Mouse (Mus musculus) c-Kit-positive CD71-positive TER-119-negative erythroid progenitor cells, embryonic 14.5 days (primary cell): ENCODE data around the gene Tcp11l2.

Experiments
- DNase-seq: peaks from one replicate; pipeline ENCODE4 v3.0.0-alpha.2; 2013; ENCODE audit warnings: low read depth

Tcp11l2 gene

DNA sequence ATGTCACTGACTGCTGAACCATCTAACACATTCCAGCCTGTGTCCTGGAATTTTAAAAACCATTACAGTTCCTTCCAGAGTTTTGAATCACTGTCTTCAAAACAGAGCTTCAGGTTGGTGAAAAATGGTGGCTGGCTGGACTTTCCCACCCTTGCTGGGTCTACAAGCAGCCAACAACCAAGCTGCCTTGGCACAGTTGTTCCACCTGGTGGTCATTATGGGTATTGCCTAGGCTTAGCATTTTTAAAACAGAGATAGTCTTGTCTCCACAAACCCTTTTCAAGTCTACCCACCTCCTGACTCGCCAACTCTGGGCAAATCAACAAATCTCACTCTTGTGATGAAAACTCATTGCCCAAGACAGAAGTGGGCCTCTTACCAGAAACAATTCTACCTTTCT lies 17.9 kb upstream of the Tcp11l2 start:
- no peak for DNase-seq

DNA sequence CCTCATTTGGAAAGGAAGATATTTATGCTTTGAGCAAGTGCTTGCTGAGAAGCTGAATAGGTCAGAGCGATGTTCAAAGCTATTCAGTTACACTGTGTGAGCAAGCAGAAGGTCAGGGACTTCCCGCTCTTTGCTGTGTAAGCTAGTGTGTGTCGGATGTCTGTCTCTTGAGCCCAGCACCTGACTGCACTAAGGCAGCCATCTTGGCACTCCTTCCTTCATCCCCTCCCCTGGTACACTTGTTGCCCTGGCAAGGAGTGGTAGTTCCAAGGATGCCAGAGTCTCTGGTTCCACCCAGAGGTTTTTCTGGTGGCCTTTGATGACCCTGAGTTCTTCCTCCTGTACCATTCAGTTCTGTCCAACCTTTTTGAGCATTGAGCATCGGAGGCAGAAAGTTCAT lies 16.4 kb upstream of the Tcp11l2 start:
- DNase-seq = no peak

DNA sequence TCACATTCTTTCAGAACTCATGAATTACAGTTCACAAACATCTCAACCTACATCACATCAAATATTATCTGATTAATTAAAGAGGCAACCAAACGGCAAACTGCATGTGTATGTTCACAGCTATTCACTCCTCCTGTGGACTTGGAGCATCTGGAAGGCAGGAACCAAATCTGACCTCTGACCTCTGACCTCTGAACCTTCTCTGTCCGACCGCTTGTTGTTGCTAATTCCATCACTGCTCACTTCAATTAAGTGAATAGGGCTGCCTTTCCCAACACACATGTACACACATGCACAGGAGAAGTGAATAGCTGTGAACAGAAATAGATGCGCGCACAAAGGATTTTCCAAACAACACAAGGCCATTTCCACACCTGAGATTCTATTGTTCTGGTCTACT lies 14.3 kb upstream of the Tcp11l2 start:
- DNase-seq = no peak

- no peak for DNase-seq
Observed at GRCm38 (mm10) chr10:84562567-84563554, 13.6 kb upstream of the Tcp11l2 start.

- DNase-seq = no peak
Observed at GRCm38 (mm10) chr10:84564427-84564826, 12.0 kb upstream of the Tcp11l2 start.

DNA sequence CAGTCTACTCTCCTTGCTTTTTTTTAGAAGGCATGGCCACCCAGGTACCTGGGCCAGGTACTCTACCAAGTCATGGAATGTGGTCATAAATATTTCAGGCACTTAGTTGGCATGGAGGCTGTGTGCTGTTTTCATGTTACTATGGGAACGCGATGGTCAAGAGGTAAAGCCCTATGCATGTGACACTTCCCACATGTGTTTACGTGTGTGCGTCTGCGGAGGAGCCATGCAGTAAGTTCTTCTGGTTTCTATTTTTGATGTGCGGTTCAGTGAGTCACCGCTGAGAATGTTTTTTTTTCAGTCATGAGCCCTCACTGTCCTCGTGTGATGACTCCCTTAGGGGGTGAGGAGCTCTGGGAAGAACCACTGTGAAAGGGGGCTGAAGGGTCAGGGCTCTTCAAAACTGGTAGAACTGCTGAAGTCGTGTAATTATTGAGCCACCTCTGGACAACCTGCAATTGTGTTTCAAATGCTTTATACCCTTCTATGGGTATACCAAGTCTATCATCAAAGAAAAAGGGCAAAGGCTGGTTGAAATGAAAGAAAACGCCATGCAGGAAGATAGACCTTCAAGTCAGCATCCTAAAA lies 5.3 kb upstream of the Tcp11l2 start:
- DNase-seq = no peak

- no peak for DNase-seq
Observed at GRCm38 (mm10) chr10:84573671-84574420, 2.6 kb upstream of the Tcp11l2 start.

GRCm38 (mm10) chr10:84576029-84576394 lies 414 bp upstream of the Tcp11l2 start:
- DNase-seq = peak; percentile 93

DNA sequence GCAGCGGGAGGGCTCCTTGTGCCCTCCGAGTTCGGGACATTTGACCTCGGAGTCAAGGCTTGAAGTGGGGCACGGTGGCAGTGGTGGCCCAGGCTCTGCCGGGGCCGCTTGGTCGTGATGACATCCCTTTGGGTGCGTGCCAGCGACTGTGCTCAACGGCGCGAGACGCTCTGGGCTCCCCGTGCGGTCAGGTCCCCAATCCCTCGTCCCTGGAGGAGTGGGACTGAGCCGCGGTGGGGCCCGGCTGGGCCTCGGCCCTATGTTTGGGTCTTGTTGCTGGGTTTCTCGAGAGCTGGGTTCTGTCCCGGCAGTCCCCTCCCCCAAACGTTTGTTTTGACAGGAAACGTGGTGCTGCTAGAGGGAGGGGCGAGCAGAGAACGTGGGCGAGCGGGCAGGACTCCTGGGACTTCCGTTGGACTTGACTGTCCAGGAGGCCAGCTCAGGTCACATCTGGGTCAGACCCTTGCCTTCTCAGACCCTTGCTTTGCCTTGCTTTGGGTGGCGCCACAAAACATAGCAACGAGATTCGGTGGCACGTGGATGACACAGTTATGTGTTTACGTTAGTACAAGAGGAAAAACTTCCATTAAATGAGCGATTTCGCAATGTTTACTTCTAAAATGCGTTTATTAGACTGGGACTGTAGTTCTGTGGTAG lies 773 bp downstream of the Tcp11l2 start:
- no peak for DNase-seq

GRCm38 (mm10) chr10:84578738-84579137 lies 2.3 kb downstream of the Tcp11l2 start:
- no peak for DNase-seq

DNA sequence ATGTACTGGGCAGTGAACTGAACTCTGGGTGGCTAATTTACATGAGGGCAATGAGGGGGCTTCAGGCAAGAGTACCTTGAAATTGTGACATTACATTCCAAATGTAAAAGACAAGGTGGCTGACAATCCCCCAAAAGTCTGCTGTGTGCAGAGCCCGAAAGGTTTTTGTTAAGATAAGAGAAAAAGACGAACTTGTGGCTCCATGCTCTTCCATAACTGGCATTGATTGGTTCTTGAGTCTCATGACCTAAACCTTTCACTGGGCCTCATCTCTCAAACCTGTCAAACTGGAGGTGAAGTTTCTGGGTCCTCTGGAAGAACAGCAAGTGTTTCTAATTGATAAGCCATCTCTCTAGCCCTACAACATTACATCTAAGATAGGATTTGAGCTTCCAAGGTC lies 3.1 kb downstream of the Tcp11l2 start:
- peak; percentile 29 for DNase-seq

DNA sequence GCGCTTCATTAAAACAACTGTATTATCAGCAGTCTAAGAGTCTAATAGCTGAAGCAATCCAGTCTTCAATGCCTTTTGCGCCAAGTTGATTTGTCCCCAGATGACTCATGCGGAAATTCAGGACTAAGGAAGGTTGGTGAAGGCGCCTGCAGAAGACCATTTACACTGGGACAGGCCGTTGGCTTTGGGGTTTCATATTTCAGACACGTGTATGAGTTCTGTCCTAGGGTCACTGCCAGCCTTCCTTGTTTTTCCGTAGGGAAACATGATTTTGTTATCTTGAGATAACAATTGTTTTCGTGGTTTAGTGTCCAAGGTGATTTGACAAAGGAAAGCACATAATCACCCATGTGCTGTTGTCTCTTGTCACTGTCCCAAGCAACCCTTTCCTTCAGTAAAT lies 4.8 kb downstream of the Tcp11l2 start:
- DNase-seq = no peak

DNA sequence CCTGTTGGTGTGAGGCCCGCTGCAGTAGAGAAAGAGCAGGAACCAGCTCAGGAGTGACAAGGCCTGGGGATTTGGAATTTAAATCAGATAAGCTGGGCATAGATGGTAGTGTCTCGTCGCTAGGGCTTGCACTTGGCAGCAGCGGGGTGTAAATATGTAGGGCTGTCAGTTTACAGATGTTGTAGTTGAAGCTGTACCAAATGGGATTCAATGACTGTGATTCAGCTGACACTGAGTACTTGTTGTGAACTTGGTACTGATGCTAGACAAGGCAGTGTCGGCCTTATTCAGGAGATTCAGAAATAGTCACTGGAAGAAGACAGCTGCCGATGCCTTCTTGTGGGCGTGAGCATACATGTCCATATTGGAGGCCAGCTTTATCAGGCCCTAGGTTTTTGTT lies 5.8 kb downstream of the Tcp11l2 start:
- DNase-seq = no peak

DNA sequence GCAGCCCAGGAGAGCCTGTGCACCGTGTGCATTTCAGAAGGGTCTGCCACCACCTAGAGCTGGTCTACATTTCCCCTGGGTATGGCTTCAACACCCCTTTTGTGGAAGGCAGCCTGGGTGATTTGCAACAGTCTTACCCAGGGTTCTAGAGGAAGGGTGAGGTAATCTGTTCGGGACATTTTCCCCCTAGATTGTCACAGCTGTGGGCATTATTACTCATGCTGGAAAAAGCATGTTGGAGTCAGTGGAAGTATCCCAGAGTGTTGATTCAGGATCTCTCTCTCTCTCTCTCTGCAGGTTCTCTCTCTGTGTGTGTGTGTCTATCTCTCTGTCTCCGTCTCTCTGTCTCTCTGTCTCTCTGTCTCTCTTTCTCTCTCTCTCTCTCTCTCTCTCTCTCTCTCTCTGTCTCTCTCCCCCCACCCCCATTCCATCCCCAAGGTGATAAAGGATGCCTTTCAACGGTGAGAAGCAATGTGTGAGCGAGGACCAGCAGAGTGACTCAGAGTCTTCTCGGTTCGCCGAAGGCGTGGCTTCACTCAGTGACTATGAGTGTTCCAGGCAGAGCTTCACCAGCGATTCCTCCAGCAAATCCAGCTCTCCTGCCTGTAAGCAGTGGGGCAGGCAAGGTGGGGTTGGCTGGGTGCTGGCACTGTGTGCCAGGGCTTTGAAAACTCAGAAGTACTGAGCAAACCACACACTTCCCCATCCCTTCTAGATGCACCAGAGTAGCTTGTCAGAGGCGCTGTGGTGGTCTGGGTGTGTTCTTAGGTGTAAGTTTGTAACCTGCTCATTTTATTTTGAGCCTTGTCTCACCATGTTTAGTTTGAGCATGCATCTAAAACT lies 8.2 kb downstream of the Tcp11l2 start:
- DNase-seq = no peak

DNA sequence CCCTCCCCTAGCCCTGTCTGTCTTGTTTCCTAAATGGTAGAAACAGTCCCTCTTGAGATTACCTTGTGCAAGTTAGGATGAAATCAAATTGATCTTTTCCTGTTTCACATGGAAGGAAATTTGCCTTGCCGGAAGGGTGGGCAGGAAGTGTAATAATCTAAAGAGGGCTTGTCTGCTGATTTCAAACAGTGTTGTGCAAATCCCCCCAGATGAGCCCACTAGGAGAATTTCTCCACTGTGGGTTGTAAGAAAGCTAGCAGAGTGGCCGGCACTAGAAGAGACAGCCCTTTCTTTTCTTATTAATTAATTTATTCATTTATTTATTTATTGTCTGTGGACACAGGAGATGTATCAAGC lies 8.8 kb downstream of the Tcp11l2 start:
- no peak for DNase-seq

DNA sequence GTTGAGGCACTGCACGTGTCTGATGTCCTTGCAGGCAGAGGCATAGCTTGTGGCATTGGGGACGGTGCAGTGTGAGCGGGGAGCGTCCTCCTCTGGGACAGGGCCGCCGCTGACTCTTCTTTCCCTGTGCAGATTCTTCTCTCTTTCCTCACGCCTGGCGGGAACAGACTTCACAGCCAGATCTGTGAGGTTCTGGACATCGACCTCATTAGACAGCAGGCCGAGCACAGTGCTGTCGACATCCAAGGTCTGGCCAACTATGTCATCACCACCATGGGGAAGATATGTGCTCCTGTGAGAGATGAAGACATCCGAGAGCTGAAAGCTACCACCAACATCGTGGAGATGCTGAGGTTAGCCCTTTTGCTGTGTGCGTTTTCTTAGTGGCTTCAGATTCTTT lies 14.5 kb downstream of the Tcp11l2 start:
- DNase-seq = no peak

GRCm38 (mm10) chr10:84591640-84592148 lies 15.3 kb downstream of the Tcp11l2 start:
- DNase-seq = no peak

- no peak for DNase-seq
Observed at GRCm38 (mm10) chr10:84592745-84593144, 16.3 kb downstream of the Tcp11l2 start.

DNA sequence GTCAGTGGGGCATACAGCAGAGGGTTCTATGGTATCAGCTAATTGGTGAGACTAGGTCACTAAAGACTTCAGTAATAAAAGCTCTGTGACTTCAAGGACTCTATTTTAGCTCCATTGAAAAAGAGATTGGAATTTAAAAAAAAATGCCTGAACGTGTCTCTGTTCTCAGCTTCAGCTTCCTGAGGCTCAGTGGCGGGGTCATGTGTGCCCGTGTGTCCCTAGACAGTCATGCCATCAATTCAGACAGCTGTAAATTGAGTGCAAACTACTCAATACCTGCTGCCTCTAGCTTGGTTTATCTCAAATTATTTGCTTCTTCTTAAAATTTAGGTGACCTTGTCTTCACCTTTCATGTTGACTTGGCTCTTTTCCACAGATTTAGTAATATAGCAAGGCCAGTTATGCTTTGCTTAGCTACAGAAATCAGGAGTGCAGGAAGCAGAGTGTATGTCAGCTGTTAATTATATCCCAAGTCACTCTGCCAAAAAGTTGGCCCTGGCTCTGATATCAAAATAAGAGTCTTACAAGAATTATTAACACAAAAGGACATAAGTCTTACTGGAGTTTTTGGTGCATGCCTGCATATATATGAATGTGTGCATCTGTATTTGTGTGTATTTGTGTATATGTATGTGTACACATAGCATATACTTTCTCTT lies 20.8 kb downstream of the Tcp11l2 start:
- no peak for DNase-seq

DNA sequence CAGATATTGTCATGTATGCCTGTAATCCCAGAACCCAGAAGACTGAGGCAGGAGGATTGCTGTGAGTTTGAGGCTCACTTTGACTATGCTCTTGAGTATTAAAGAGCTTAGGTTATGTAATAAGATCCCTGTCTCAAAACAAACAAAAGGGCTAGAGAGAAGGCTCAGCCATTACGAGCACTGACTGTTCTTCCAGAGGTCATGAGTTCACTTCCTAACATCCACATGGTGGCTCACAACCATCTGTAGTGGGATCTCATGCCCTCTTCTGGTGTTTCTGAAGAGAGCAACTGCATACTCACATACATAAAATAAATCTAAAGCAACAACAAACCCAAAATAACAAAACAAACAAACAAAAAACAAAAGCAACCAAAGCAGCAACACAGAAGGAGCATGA lies 21.7 kb downstream of the Tcp11l2 start:
- DNase-seq = no peak

DNA sequence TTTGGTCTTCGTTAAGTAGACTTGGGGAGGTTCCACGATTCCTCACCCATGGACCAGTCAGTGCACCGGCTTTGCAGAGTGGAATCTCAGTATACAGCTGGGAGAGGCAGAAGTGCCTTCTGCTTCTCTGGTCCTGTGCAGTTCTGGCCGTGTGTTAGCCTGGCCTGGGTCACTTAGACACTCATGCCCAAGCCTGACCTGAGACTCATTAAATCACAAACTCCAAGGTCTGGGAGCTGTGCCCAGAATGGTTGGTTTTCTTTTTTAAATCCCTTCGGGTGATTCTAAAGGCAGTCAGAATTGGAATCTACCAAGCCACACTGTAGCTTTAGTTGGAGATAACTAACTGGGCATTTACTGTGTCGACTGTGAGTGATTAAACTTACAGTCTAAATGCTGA lies 23.7 kb downstream of the Tcp11l2 start:
- DNase-seq = no peak
